Mouse (Mus musculus): ENCODE results near the gene Eif4e3.

Eif4e3 gene

DNA sequence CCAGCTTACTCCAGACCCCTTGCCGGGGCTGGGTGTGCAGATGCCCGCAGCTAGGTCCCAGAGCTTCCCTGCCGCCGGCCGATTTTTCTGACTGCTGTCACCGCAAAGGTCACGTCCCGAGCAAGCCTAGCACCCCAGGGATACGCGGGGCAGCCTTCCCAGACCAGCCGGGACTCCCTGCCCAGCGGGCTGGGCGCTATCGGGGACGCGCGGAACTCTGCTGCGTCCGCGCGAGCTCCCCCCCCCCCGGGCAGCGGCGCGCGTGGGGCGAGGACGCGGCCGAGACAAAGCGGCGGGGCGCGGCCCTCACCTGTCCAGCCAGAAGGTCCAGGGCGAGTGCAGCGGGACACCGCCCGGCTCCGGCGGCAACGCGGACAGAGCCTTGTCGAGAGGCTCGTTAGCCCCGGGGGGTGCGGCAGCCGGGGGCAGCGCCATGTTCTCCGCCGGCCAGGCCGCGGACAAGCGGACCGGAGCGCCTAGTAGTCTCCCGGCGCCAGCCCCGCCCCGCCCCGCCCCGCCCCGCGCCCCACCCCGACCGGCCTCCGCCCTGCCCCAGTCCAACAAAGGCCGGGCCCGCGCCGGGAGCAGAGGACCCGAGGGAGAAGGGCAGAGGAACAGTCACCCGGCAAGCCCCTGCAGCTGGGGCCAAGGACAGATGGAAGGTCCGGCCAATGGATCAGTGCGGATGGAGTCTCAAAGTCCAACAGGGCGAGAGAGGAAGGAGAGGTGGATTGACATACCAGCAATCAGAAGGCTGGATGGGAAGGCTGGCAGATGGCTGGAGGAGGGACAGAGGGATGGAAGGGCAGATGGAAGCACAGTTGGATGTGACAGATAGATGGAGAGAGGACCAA lies at the start of gene Eif4e3, which contains the start of gene Gm20696:
Eif4e3 (minus strand) TSS at position 454 of the 854 bp plus-strand sequence.
Gm20696 (minus strand) TSS at position 480 of the 854 bp plus-strand sequence.
- DNase-seq (ENCODE audit: low spot score in 2 of 2), result peak; percentile 27 to 41

DNA sequence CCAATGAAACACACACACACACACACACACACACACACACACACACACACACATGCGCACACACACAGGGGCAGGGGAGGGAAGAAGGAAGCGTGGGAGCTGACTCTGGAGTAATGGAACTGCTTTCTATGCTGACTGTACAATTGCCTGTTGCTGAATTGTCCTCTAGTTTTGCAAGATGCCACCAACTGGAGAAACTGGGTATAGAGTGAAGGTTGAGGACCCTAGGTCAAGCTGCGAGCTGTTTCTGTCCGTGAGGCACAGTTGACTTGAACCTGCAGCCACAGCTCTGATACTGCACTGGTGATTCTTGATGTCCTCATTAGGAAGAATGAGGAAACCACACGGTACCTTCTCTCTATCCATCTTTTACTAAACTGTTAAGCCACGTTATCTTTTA lies 49.3 kb upstream of the Eif4e3 start:
- no peak for DNase-seq (ENCODE audit: low spot score in 2 of 2)

DNA sequence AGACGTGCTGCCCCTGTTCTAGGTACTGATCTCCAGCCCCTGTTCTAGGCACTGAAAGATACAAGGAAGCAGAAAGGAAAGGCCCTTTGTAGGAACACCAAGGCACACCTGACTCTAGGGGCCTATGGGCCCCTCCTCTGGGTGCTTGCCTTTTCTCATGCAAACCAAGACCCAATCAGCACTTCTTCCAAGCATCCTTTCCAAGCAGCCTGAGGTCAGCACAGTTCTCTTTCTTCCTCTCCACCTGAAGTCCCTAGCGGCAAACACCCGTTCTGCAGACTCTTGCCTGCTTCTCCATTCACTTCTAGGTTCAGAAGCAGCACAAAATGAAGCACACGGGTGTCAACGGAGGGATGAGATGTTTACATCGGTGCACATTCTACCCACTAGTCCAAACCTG lies 48.6 kb upstream of the Eif4e3 start:
- DNase-seq (ENCODE audit: low spot score in 2 of 2), result no peak

DNA sequence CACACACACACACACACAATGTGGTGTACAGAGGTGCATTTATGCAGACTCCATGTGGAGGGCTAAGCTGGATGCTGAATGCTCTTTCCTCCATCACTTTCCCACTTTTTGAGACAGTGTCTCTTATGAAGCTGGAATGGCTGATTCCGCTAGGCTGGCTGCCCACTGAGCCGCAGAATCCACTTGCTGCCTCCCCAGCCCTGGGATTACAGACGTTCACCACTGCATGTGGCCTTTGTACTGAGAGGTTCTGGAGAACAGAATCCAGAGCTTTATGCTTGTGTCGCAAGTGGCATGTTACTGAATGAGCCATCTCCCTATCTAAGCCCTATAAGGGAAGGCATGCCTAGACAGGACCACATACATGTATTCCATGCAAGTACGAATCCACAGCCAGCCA lies 46.7 kb upstream of the Eif4e3 start:
- DNase-seq (ENCODE audit: low spot score in 2 of 2), result no peak

DNA sequence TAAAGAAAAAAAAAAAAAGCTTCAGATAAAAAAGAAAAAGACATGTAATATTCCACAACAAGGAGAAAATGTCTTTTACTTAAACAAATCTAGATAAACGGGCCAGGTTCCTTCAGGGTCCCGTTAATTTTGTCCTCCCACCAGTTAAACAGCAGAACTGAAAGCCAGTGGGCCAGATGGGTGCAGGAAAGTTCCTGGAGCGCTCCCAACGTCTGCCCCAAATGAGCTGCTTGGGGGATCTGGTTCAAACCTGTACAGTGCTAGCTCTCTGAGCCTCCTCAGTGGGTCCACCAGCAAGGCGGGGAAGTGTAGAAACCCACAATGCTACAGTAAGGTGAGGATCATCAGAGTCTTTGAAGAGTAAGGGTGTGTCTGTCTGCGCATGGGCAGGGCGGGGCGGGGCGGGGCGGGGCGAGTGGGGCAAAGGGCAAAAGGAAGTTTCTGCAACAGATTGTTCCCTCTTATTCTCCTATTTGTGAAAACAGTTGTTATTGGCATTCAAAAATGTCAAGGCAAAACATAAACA lies 45.1 kb upstream of the Eif4e3 start:
- DNase-seq (ENCODE audit: low spot score in 2 of 2), result no peak

DNA sequence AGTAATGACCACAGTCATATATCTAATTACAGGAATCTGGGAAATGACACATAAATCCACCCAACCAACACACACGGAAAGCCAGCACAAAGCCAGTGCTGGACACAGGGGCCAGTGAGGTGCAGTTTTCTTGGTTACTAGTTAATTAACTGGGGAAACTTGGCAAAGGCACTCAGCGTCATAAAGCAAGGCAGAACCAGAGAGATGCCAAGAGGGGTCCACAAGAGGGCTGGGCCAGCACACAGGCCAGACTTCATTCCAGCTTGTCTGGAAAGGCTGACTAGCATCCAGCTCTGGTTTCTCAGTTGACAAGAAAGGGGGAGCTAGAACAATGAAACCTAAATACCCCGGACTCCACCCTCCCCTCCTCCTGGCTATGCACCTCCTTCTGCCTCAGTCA lies 33.9 kb upstream of the Eif4e3 start:
- no peak for DNase-seq (ENCODE audit: low spot score in 2 of 2)

DNA sequence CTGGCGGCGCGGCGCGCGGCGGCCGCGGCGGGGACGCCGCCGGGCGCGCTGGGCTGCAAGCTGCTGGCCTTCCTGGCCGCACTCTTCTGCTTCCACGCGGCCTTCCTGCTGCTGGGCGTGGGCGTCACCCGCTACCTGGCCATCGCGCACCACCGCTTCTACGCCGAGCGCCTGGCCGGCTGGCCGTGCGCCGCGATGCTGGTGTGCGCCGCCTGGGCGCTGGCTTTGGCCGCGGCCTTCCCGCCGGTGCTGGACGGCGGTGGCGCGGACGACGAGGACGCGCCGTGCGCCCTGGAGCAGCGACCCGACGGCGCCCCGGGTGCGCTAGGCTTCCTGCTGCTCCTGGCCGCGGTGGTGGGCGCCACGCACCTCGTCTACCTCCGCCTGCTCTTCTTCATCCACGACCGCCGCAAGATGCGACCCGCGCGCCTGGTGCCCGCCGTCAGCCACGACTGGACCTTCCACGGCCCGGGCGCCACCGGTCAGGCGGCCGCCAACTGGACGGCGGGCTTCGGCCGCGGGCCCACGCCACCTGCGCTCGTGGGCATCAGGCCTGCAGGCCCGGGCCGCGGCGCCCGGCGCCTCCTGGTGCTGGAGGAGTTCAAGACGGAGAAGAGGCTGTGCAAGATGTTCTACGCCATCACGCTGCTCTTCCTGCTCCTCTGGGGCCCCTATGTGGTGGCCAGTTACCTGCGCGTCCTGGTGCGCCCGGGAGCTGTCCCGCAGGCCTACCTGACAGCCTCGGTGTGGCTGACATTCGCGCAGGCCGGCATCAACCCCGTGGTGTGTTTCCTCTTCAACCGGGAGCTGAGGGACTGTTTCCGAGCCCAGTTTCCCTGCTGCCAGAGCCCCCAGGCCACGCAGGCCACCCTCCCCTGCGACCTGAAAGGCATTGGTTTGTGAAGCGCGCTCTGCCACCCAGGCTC lies 26.6 kb upstream of the Eif4e3 start:
- DNase-seq (ENCODE audit: low spot score in 2 of 2), result no peak

DNA sequence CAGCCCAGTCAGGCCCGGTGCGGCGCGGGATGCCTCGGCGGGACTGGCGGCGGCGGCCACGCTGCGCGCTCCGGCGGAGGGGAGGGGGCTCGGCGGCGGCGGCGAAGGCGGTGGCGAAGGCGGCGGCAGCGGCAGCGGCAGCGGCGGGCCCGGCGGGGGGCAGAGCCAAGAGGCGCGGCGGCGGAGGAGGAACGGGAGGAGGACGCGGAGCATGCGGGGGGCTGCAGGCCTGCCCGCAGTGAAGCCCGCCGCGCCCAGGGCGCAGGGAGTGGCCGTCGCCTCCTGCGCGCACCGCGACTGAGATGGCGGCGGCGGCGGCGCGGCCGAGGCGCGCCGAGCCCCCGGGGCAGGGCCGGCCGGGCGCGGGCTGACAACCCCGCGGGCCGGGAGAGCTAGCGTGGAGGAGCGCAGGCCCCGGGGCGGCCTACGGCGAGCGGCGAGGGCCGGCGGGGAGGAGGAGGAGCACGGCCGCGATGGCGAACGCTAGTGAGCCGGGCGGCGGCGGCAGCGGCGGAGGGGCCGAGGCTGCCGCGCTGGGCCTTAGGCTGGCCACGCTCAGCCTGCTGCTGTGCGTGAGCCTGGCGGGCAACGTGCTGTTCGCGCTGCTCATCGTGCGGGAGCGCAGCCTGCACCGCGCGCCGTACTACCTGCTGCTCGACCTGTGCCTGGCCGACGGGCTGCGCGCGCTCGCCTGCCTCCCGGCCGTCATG lies 25.8 kb upstream of the Eif4e3 start, which contains the start of gene Gpr27:
Gpr27 (plus strand) TSS at position 474 of the 710 bp plus-strand sequence.
- DNase-seq (ENCODE audit: low spot score in 2 of 2), result peak in 1 of 2 experiments; percentile 20

DNA sequence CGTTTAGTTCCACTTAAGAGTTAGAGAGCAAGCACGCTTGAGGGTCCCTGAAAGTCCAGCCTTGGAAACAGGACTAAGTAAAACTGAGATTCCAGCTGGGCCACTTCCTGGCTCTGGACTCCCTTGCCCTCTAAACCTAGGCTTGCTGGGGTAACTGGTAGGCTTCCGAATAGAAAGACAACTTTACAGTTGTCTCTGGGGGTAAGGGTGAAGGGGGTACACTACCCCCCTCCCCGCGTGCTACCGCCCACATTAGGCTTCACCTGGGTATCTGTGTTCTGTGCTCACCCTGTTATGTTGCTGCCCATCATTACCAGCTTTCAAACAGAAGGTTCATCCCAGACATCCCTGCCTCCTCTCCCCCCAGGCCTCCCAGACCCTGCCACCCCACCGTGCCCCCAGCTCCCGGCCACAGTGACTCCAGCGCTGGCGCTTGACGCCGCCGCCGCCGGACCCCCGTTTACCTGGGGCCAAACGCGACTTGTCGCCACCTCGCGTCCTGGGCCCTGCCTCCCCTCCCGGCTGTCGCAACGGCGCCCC lies 25.2 kb upstream of the Eif4e3 start:
- DNase-seq (ENCODE audit: low spot score in 2 of 2), result no peak

DNA sequence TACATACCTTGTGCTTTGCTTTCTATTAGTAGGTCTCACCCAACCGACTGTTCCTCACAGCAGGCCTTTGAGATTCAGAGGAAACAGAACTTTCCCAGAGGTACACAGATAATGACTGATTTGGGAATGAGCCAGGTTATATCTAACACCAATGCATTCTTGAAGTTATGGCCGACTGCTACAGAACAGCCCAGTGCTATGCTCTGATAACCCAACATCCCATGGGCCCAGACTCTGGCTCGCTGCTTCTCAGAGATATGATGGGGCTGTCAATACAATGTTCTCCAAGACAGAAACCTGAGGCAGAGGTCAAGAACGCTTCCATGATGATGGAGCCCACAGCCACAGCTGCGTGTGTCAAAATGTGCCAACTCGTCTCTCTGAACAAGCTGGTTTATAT lies 21.9 kb upstream of the Eif4e3 start:
- no peak for DNase-seq (ENCODE audit: low spot score in 2 of 2)

DNA sequence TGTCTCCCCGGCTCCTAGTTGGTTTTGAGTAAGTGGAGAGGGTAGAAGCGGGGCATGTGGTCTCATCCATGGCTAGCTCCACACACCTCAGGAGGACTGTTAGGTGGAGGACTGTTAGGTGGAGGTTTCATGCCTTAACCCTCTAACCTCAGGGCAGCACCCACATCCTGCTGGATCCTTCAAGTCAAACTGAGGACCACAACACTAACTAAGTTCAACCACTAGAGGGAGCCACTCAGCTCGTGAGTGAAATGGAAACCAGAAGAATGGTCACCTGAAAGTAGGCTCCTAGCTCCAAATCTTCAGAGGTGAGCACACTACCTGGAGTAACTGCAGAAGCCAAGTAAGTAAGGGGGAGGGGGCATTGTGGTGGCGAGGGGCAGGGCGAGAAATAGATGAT lies 18.3 kb upstream of the Eif4e3 start:
- peak in 1 of 2 experiments; percentile 21 for DNase-seq (ENCODE audit: low spot score in 2 of 2)

DNA sequence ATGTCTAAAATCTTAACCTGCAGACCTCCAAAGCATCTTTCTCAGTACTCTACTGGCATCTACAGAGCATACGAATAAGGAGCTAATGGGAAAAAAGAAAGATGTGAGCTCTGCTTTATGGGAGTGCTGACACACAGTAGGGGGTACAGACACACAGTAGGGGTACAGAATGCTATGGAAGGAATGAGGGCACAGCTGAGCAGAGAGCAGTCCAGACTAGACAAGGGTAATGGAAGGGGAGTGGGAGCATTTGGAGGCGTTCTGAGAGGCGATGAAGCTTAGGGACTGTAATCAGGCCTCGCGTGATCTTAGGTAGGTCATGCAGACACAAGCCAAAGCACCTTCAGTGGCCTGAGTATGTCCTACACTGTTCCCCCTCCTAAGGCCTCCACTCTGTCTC lies 17.4 kb upstream of the Eif4e3 start:
- no peak for DNase-seq (ENCODE audit: low spot score in 2 of 2)

DNA sequence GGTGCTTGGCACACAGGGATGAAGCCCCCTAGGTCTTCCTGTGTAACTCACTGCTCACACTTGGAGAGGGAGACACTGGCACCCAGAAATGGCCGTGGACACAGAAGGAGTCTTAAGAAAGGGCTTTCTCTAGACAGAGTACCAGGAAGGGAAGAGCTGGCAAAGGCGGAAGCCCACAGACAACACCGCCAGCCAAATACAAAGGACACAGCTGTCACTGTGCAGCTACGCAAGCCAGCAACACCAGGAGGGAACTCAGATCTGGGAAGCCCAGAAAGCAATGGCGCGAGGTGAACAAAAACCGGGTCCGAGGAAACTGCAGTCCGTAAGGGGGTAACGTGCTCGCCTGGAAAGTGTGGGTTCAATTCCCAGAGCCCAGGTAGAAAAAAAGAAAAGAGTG lies 11.5 kb upstream of the Eif4e3 start:
- DNase-seq (ENCODE audit: low spot score in 2 of 2), result no peak

DNA sequence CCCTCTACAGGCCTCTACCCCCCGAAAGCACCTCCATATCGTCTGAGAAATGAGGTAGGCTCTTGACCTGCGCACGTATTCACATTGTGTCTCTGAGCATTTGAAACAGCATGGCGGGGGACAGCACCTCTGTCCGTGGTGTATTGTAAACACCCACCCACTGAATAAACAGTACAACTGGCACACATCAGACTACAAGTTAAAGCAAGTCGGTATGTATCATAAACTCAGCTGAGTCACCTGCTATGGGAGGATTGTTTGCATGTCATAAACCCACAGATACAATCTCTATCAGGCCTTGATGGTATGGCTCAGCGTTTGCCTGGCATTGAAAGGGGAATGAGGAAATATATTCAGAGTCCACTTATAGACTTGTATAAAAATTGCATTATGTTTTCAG lies 10.8 kb upstream of the Eif4e3 start:
- DNase-seq (ENCODE audit: low spot score in 2 of 2), result no peak

DNA sequence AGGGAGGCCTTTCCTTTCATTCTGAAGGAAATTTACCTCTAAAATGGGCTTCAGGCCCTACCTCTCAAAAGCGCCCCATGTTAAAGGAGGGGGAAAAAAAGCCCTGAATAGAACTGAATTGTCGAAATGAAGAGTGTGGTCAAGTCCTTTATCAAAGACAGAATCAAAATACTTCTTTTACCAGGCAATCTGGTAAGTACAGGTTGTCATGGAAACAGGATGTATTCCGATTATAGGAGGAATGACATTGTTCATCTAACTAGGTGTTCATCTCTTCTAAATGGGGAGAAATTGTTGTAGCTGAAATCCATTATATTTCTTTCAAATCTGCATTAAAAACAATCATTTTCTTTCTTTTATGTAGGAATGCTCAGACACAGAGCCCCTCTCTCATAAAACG lies 7.9 kb upstream of the Eif4e3 start:
- no peak for DNase-seq (ENCODE audit: low spot score in 2 of 2)

DNA sequence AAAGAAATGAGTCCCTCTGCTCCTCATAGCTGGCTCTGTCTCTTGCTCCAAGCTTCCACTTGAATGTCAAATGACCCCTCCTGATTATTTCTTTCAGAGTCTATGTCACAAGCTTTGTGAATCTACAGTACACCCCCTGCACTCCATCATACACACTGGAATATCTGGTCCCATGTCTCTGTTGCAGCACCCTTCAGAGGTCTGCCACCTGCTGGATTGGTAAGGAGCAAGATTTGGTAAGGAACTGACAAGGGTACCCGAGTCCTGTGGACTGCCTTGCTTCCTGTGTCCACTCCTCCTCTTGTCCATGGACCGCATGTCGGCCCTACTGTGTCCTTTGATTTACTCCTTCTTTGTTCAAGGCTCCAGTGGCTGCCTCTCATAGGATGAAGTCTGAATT lies 5.2 kb upstream of the Eif4e3 start:
- no peak for DNase-seq (ENCODE audit: low spot score in 2 of 2)

DNA sequence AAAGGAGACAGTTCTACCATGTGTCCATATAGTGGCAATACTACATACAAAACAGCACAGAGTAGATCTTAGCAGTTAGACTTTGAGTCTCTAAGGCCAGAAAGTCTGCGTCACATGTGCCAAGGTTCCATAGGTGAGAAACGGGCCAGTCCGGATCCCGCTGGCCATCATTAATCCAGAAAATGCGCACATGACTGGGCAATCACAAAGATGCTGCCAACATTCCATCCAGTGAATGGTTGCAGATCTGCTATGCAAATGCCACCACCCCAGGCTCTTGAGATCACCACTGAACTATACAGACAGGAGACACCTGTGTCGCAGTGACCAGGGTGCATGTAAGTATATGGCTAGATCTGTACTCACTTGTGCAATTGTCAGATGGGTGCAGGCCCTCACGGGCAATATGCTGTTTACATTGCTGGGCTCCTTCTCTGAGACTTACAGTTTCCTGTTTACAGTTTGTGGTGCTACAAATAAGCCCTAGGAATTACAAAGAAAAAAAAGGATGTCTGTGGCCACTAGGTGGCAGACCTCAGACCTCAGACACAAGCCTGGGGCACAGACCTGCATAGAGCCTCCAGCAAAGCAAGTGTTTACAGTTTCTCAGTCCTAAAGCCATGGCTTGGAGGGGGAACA lies 4.0 kb upstream of the Eif4e3 start:
- DNase-seq (ENCODE audit: low spot score in 2 of 2), result peak in 1 of 2 experiments; percentile 55

DNA sequence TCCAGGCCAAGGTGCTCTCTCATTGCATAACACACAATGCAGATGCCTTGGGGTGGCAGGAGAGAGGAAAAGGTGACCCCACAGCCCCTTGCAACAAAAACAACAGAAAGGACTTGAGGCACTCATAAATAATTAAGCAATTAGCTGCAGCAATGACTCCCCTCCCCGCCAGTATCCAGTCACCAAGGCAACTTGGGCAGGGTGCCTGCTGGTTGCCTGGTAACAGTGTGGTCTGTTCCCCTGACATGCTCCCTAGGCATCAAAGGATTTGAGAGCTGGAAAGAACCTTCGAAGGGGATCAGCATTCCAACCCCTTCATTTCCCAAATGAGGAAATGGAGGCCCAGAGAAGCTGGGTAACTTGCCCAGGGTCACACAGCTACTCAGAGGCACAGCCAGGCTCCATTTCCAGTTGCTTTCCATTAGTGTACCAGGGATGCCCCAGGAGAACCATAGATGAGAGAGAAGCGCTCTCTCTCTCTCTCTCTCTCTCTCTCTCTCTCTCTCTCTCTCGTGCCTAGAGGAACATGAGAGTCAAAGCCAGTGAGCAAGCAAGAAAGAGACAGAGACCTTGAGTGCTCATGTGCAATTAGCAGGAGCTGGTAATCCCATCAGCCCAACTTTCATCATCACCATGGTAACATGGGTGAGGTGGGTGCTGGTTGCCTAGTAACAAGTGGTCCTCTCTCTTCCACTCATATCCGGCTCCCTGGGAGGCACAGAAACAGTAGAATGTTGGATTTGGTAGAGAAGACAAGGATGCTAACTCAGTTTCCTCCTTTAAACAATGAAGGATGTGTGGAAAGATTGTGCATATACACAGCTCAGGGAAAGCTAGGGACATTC lies 3.1 kb upstream of the Eif4e3 start:
- no peak for DNase-seq (ENCODE audit: low spot score in 2 of 2)

DNA sequence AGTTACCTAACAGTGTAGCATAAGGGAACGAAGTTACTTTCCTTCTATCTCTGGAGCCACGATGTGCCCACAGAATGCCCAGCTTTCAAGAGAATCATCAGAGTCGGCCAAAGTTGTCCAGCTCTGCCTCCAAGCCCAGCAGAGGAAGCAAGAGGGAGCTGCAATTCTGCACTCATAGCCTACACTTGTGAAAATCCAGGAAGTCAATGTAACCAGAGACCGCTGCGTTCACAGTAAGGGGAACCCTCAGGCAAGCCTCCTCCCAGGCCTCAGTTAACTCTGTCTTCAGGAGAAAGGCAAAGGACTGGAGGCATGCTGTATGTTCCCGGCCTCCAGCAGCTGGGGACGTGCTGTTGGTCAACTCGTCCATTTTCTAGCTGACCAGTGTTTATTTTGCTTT lies 719 bp upstream of the Eif4e3 start:
- no peak for DNase-seq (ENCODE audit: low spot score in 2 of 2)

Data from spleen, postnatal 10 days (tissue).